Comparison of ENCODE assay signal across 8 mouse cellular contexts in the genomic region with DNA sequence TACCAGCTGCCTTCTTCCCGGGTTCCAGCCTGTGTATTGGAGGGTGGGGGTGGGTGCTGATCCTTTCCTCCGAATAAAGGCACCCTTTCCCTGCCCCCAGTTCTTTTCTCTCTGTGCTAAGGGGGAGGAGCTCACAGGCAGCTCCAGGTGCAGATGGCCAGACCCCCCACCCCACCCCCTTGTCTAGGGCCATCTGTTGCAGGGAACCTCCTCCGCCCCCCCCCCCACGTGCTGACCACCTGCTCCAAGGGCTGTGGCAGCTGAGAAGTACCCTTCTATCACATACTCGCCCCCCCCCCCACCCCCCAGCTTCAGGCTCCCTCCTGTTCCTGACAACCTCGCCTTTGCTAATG. TPM values are rescaled to one million over a fixed set of nuclear protein-coding genes. Genes with fewer than 3 reads are reported as not detected.
DNase-seq lines count a peak whose midpoint lies in the region; ATAC-seq and TF ChIP-seq lines count a peak whose summit lies in the region.

No protein-coding gene starts in this region.

- TF ChIP-seq CTCF in testis, adult 2 months (IDR thresholded peaks at IDR 0.05; ENCODE audit: control insufficient read depth, insufficient read depth, insufficient replicate concordance, low read depth, low read length): no peak

- peak overlapping the region; percentile 88 for H3K27ac ChIP-seq in testis, adult 2 months (ENCODE audit: control insufficient read depth, insufficient read depth, low read depth, low read length)
- H3K27ac ChIP-seq in liver, embryonic 16.5 days (ENCODE audit: low read length): peak overlapping the region; percentile 60

- peaks cover 22% of the 10 kb centered on the region for H3K4me1 ChIP-seq in testis, adult 2 months (ENCODE audit: control insufficient read depth, insufficient read depth, low read length)
- H3K4me1 ChIP-seq in liver, embryonic 16.5 days (ENCODE audit: control insufficient read depth, low read depth, low read length): peaks cover 27% of the 10 kb centered on the region

- TF ChIP-seq POLR2A in testis, adult 2 months (IDR thresholded peaks at IDR 0.05; ENCODE audit: control insufficient read depth, low read depth, low read length): no peak

- H3K9ac ChIP-seq in liver, embryonic 16.5 days (ENCODE audit: low read depth, low read length): peak overlapping the region; percentile 58

- no peaks in the 10 kb centered on the region for H3K9me3 ChIP-seq in liver, embryonic 16.5 days (replicated peaks; ENCODE audit: control insufficient read depth, low read length)

- H3K36me3 ChIP-seq in testis, adult 2 months (ENCODE audit: control insufficient read depth, insufficient read depth, low read length): no peaks in the 10 kb centered on the region
- no peaks in the 10 kb centered on the region for H3K36me3 ChIP-seq in liver, embryonic 16.5 days (ENCODE audit: control insufficient read depth, insufficient read depth)

- H3K4me3 ChIP-seq in testis, adult 2 months (ENCODE audit: control insufficient read depth, low read depth, low read length): peak overlapping the region; percentile 77
- peak overlapping the region; percentile 72 for H3K4me3 ChIP-seq in liver, embryonic 16.5 days (ENCODE audit: low read depth, low read length)

- WGBS in liver, embryonic 16.5 days (ENCODE audit: insufficient replicate concordance): 13% methylated on average over 5 of the region's 6 CpGs

- peak; percentile 95 to 97 for DNase-seq in cerebellum, postnatal 10 days
- no peak for DNase-seq in cerebellum, adult 11 months
- DNase-seq in testis, postnatal 14 days (ENCODE audit: low spot score): no peak
- DNase-seq in right cerebral cortex, postnatal 4 days: no peak
- no peak for DNase-seq in adrenal gland, postnatal 10 days

- no peak for ATAC-seq in liver, embryonic 16.5 days (ENCODE audit: low read depth)
- no peak for ATAC-seq in monocyte, adult 5-6 weeks (replicated peaks; ENCODE audit: insufficient number of reproducible peaks, low FRiP score, low TSS enrichment, poor library complexity, severe bottlenecking)

- no peaks in the 10 kb centered on the region for H3K27me3 ChIP-seq in testis, adult 2 months (ENCODE audit: control insufficient read depth, insufficient read depth, low read length)
- H3K27me3 ChIP-seq in liver, embryonic 16.5 days (ENCODE audit: control insufficient read depth, insufficient read depth, low read depth, low read length): peaks cover 4% of the 10 kb centered on the region; the same call in 1 of the 2 replicates

- H3K4me2 ChIP-seq in liver, embryonic 16.5 days (ENCODE audit: low read depth, low read length): peak overlapping the region; percentile 99

RNA-seq across cellular contexts. Expression of a gene that starts 0.4 kb away (rescaled TPM):
- 5.9 and 7.8 TPM in 2 replicates for polyA plus RNA-seq in testis, adult 2 months (2012; rRNA removed)
- polyA plus RNA-seq in liver, embryonic 16.5 days (2015; fragmentation: Nextera tagmentation; extraction: Ambion mirVana): 1.2 and 1.9 TPM in 2 replicates
- 1.2 to 2.5 TPM (median 2.1 TPM) in 3 replicates for total RNA-seq in monocyte, adult 5-6 weeks (2017)
- total RNA-seq in adrenal gland, postnatal 10 days (2021): 10 to 100 TPM; 11.3 to 13.6 TPM

RNA-seq across cellular contexts. Expression of a gene that starts 25.0 kb away (rescaled TPM):
- 32.7 and 33.7 TPM in 2 replicates for polyA plus RNA-seq in testis, adult 2 months (2012; rRNA removed)
- 26.6 and 32.3 TPM in 2 replicates for polyA plus RNA-seq in liver, embryonic 16.5 days (2015; fragmentation: Nextera tagmentation; extraction: Ambion mirVana)
- 7.0 to 22.6 TPM (median 19.4 TPM) in 3 replicates for total RNA-seq in monocyte, adult 5-6 weeks (2017)
- total RNA-seq in adrenal gland, postnatal 10 days (2021): 10 to 100 TPM; 33.1 to 36.8 TPM

RNA-seq across cellular contexts. Expression of a gene that starts 29.4 kb away (rescaled TPM):
- 4.1 and 5.2 TPM in 2 replicates for polyA plus RNA-seq in testis, adult 2 months (2012; rRNA removed)
- polyA plus RNA-seq in liver, embryonic 16.5 days (2015; fragmentation: Nextera tagmentation; extraction: Ambion mirVana): 1.6 and 2.0 TPM in 2 replicates
- 6.7 to 9.7 TPM (median 9.1 TPM) in 3 replicates for total RNA-seq in monocyte, adult 5-6 weeks (2017)
- 10 to 100 TPM in 1 of 2 experiments, 1 to 10 TPM in 1; 9.6 to 10.5 TPM for total RNA-seq in adrenal gland, postnatal 10 days (2021)

Comparison
In these comparisons a context has a peak if more than half of its experiments do, and no peak if none do; other contexts are left out.
1. DNase-seq: peak in cerebellum, postnatal 10 days (2 of 2); none in cerebellum, adult 11 months (single experiment), testis, postnatal 14 days (single experiment), right cerebral cortex, postnatal 4 days (single experiment) and adrenal gland, postnatal 10 days (single experiment).